Mouse (Mus musculus) adrenal gland, adult 8-10 months (tissue): ENCODE results near the gene Nop53. TPM values are rescaled to one million over a fixed set of nuclear protein-coding genes. Genes with fewer than 3 reads are reported as not detected.

Experiments used
- DNase-seq: peaks from one replicate; pipeline ENCODE4 v3.0.0; 2022
- total RNA-seq, 4 experiments: library from RNA; stranded (reverse); gene quantifications; 2 replicates each; pipeline ENCODE4 v1.2.4; 2022

Gene Nop53
- 100 to 1,000 TPM; 175 to 199 (median 191) TPM for total RNA-seq

GRCm38 (mm10) chr7:15945721-15946536, at the start of gene Nop53:
Gene Nop53, minus strand, starts transcription at chr7:15946074.
- DNase-seq = peak; percentile 93

DNA sequence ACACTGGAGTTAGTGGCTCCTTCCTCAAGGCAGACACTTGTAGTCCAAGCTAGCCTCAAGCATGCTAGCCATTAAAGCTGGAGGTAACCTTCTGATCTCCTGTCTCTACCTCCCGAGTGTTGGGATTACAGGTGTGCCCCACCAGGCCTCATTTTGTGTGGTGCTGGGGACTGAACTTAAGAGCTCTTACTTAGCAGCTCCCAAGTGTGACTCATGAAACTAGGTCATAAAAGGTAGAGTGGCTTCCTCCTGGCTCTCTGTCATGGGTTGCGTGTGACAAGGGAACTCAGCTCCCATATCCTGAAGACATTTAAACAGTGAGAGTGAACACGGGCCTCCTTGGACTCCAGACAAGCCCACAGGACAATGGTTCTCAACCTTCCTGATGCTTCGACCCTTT, 47.9 kb upstream of the Nop53 start:
- DNase-seq = no peak

DNA sequence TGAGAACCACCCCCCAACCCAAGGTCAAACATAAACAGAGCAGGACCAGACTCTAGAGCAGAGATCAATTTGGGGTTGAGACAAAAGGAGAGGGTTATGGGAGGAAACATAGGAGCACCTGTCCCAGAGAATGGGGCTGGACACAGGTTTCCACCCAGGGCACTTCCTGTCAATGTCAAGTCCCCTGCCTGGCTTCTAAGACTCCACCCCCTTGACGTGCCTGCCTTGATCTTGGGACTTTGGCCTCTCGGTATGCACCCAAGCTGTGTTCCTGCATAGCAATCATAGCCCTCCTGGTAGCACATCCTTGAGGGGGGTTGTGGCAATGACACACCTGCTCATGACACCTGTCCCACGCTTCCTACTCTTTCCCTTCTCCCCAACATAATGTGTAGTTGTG, 47.3 kb upstream of the Nop53 start:
- DNase-seq = no peak

DNA sequence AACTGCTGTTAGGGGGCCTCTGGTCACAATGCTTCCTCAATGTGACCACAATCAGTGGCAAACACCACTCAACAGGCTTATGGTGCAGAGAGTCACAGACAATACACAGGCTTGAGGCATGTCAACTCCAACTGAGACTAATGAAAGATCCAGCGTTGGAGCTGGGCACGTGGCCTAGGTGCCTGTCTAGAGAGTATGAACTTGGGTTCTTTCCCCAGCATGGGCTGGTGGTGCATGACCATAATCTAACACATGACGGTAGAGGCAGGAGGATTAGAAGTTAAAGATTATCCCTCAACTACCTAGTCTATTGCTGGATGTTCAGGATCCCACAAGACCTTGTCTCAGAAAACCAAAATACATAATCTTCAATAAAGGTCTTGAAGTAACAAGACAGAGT, 45.9 kb upstream of the Nop53 start:
- no peak for DNase-seq

GRCm38 (mm10) chr7:15987661-15988356, 41.9 kb upstream of the Nop53 start:
- no peak for DNase-seq

DNA sequence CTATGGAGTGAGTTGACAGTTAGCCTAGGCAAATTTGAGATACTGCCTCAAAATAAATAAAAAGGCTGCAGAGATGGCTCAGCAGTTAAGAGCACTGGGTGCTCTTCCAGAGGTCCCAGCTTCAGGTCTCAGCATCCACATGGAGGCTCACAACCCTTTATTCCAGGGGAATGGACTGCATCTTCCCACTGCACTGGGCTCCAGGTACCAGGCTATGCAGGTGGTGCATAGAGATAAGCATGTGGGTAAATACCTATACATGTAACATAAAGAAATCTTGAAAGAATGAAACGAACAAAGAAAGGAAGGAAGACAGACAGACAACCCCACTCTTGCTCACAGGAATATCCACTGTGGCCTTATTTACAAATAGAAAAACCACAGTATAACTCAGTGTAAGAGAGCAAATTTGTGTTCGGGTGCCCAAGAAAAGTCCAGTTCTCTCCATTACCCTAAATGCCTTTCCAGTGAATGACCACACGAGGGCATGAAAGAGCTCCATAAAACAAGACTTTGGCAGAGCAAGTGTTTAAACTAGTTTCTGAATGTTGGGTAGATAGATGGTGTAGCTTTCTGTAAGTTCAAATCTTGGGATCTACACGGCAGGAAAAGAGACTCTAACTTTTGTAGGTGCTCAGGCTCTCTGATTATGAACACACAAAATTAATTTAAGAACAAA, 37.0 kb upstream of the Nop53 start:
- no peak for DNase-seq

- peak; percentile 30 for DNase-seq
Measured at GRCm38 (mm10) chr7:15981538-15981937, 35.7 kb upstream of the Nop53 start.

- DNase-seq = peak; percentile 58
Measured at GRCm38 (mm10) chr7:15980246-15980645, 34.4 kb upstream of the Nop53 start.

- no peak for DNase-seq
Measured at GRCm38 (mm10) chr7:15975904-15976303, 30.0 kb upstream of the Nop53 start.

DNA sequence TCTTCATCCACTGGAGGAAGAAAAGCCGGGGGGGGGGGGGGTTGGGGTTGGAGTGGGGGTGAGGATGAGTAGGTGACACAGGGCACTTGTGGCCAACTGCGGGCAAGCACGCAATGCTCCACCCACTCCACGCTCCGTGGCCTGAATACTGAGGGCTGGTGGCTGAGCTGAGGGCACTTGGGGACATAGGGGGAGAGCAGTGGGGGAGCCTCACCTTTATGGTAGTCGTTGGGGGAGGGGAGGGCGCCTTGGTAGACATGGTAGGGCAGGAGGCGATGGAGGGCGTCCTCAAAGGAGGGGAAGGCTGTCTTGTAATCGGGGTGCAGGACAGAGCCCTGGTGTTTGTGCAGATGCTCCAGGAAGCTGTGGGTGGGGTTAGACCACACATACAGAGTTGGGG, 29.6 kb upstream of the Nop53 start:
- no peak for DNase-seq

- peak; percentile 38 for DNase-seq
Measured at GRCm38 (mm10) chr7:15974712-15975111, 28.8 kb upstream of the Nop53 start.

- DNase-seq = no peak
Measured at GRCm38 (mm10) chr7:15972247-15972646, 26.4 kb upstream of the Nop53 start.

GRCm38 (mm10) chr7:15969674-15970073, 23.8 kb upstream of the Nop53 start:
- DNase-seq = no peak

GRCm38 (mm10) chr7:15968322-15968721, 22.4 kb upstream of the Nop53 start:
- no peak for DNase-seq

DNA sequence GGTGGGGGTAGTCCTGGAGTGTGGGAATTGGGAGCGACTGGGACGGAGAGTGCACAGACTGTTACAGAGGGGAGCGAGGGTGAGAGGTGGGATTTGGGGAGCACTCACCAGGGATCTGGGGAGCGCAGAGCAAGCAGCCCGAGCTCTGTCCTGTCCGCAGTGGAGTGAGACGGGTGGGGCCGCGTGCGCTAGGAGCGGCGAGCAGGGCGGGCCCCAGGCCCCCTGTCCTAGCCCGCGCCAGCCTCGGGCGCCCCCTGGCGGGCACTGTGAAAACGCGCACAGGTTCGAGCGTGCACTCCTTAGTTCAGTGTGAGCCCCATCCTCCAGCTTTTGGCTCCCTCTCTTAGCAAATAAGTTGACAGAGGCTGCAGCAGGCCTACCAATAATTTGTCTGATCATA, 21.4 kb upstream of the Nop53 start, which contains the start of gene Ehd2:
Ehd2 (minus strand) TSS at position 256 of the 400 bp plus-strand sequence.
- DNase-seq = peak; percentile 61

DNA sequence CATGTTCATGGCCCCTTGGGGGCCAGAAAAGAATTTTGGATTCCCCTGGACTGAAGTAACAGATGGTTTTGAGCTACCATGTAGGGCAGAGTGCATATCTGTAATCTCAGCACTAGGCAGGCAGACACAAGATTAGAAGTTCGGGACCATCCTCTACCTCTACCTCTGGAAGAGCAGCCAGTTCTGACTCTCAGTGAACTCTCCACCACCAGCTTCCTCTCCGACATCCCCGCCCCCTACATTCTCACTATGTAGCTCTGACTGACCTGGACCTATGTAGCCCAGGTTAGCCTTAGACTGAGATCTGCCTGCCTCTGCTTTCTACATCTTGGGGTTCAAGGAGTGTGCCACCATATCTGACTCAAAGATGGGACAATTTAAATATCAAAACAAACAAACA, 20.6 kb upstream of the Nop53 start:
- no peak for DNase-seq

DNA sequence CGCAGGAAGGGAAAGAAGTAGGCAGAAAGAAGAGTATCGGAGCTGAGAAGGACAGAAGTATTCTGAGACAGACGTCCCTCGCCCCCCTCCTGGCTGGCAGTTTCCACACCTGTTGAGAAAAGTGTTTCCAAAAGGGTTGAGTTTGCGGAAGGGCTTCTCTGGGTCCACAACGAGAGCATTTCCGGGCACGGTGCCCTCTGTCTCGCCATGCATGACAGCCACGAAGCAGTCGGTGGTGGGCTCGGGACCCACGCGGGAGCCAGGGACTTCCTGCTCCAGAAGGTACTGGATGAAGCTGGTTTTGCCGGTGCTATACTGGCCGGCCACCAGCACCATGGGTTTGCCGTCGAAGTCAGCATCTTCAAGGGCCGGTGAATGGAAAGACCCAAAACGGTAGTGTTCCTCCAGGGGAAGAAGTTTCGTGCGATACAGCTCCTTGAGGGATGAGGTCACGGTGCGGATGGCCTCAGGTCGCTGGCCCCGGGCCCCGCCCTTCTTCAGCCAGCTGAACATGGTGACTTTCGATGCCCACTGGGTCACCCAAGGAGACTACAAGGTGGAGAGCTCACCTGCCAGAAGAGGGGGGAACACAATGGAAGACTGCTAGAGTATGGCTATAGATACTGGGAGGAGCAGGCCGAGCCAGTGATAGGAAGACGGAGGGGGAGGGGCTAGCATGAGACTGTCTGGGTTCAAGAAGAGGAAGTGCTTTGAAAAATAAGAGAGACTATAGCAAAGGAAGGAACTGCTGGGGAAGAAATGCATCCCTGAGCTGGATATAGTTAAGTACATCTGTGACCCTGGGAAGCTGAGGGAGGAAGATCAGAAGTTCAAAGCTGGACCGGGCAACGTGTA, 18.2 kb upstream of the Nop53 start:
- DNase-seq = no peak

GRCm38 (mm10) chr7:15962311-15963288, 16.7 kb upstream of the Nop53 start:
- DNase-seq = peak; percentile 78

DNA sequence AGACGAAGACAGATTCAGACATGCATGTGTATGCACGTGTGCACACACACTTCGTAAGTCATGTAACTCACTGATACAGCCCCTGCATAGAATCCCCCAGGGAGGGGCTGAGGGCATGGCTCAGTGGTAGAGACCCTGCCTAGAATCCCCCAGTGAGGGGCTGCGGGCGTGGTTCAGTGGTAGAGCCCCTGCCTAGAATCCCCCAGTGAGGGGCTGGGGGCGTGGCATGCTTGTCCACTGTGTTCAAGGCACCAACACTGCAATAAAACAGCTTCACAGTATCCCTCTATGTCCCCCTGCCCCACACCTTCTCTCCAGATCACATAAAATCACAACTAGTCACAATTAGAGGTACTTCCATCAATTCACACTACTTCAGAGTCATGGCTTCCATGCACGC, 15.9 kb upstream of the Nop53 start:
- no peak for DNase-seq

DNA sequence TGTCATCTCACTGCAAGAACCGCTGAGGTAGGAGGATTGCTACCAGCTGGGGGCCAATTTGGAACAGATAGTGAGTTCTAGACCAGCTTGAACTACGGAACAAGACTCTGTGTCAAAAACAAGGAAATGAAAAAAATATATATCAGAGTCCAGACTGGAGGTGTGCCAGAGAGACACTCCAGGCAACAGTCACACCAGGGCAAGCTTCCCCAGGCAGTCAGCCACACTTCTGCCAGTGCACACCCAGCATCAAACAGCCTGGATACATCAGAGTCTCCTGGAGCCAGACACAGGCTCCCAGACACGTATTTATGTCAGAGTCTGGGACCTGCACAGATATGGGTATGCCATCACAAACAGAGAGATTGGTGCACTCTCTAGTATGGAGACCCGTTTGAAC, 15.4 kb upstream of the Nop53 start:
- DNase-seq = no peak

- DNase-seq = no peak
Measured at GRCm38 (mm10) chr7:15960691-15961090, 14.8 kb upstream of the Nop53 start.
